Mouse (Mus musculus): ENCODE measurements around the gene Myo5c.

The Myo5c gene

DNA sequence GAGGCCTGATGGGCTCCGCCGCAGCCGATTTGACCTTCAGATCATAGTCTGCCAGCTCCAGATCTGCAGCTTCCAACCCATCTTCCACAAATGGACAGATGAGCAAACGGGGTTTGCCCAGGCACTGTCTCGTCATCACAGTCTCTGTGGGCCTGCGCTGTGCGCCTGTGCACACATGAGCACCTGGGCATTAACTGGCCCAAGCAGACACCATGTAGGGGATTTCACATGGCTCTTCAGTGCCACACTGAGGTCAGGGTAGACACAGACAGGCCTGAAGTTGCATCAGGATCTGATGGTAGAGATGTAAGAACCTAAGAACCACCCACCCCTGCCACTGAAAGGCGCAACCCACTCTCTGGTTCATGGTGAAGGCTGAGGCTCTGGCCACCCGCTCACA is 43.2 kb downstream of the Myo5c start:
- no peak for DNase-seq (ENCODE audit: low spot score in 2 of 2)

DNA sequence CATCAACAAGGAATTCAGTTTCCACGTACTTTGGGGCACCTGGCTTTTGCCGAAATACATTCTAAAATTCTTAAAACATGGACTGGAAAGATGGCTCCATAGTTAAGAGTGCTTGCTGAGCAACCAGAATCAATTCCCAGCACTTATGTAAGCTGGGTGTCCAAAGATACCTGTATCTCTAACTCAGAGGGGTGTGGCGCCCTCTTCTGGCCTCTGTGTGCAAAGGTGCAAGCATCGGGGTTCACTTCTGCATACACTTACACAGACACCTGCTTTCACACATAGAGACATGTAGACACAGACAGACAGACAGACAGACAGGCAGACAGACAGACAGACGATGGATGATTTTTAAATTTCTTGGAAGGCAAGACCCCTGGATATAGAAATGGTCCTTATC is 49.0 kb downstream of the Myo5c start:
- peak in 1 of 2 experiments; percentile 39 for DNase-seq (ENCODE audit: low spot score in 2 of 2)

DNA sequence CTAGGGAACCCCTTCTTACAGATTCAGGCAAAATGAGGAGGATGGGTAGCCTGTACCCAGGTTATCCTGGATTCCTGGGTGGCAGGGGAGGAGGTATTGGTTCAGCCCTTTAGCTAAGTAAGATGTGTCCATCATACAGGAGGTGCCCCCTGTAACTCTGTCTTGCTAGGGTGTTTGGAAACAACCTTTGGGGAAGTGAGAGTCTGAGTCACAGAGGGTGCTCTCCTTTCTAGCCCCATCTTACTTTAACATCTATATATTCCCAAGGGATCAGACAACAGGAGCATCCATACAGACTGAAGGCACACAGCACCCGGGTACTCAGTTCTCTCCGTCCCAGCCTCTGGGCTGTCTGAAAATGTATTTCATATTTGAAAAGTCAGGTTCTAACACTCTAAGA is 50.4 kb downstream of the Myo5c start:
- DNase-seq (ENCODE audit: low spot score in 2 of 2) = no peak

DNA sequence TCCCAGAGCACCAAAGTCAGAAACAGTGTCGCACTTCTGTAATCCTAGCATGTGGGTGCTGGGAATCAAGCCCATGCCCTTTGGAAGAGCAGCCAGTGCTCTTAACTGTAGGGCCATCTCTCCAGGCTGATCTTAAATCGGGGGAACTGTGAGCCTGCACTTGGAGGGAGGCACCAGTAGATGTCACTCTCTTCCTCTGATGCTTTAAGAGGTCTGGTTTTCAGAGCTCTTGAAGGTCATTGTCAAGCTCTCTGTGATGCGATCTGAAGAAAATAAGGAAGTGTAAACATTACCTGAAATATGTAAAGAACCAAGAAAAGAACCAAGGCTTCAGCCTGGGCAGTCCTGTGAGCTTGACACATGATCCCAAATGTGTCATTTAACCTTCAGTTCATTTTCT is 51.0 kb downstream of the Myo5c start:
- DNase-seq (ENCODE audit: low spot score in 2 of 2) = peak; percentile 48 to 49

DNA sequence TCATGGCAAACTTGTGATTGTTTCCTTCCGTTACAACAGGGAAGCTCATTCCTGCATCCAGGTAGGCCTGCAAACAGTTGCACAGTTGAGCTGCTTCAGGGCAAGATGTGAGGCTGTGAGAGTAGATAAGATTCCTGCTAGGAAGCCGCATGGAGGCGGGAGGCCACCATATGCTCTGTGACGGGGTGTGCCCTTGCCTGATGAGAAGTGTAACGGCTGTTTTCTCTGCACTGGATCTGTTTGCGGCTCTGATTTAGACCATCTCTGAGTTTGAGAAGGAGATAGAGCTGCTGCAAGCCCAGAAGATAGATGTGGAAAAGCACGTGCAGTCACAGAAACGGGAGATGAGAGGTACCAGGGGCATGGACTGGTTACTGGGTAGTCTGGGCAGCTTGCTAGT is 51.8 kb downstream of the Myo5c start:
- DNase-seq (ENCODE audit: low spot score in 2 of 2) = no peak

DNA sequence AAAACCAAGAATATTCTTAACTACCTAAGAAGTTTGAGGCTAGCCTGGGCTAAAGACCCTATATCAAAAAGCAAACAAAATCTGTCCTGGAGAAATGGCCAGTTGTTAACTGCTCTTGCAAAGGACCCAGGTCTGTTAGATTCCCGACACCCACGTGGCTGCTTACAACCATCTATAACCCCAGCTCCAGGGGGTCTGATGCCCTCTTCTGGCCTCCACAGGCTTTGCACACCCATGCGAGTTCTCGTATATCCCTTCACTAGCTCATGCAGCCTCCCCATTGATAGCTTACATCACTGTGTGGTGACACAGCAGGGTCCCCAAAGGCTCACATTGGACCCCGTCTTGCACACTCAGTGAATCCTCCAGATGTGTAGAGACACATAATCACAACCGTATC is 53.5 kb downstream of the Myo5c start:
- DNase-seq (ENCODE audit: low spot score in 2 of 2) = no peak

DNA sequence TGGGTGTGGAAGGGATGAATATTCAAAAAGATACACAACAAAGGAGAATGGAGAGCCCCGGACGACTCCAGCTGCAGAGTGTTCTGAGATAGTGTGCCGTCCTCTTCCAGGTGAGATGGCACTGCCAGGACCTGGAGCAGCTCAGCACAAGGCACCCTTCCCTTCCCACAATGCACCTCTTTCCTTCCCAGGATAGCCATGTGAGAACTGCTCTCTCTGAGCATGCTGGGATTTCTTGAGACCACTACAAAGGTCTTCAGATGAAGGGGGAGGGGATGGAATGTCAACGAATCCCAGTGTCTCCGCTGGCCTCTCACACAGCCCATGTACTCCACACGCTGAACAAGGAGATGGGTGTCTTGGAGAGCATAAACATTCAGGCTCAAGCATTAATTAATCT is 55.8 kb downstream of the Myo5c start:
- DNase-seq (ENCODE audit: low spot score in 2 of 2) = no peak

DNA sequence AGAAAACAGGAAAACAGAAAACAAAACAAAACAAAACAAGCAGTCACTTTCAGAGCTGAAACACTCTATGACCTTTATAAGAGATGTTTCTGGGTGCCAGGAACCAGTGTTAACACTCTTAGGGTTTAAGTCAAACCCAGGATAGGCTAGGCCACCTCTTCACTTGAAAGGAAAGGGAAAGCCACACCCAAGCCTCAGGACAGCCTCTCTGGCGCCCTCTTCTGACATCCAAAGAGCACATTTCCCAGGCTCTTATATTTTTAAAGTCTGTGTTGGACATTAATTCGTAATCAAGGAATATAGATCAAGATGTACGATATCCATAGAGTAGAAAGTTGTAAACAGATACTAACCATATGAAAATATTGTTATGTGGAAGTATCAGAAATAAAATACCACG is 57.7 kb downstream of the Myo5c start:
- no peak for DNase-seq (ENCODE audit: low spot score in 2 of 2)

DNA sequence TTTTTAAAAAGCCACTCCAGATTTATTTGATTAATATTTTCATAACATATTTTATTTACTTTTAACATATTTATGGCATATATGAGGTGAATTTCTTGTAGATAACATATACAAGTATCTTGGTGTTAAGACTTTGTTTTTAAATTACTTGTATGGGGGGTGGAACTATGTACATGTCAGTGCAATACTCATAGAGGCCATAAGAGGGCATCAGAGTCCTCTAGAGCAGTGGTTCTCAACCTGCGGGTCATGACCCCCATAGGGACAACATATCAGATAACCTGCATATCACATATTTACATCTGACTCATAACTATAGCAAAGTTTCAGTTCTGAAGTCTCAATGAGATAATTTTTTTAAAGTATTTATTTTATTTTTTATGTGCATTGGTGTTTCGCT is 67.5 kb downstream of the Myo5c start:
- no peak for DNase-seq (ENCODE audit: low spot score in 2 of 2)

DNA sequence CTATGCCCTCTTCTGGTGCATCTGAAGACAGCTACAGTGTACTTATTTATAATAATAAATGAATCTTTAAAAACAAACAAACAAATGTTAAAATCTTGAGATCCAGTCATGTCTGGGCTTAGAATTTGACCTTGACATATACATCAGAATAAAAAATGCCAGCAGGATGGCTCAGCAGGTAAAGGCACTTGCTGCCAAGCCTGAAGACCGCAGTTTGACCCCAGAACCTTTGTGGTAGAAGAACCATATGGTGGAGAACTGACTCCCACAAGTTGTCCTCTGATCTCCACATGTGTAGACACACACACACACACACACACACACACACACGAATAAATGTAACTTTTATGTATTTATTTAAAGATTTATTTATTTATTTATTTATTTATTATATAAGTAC is 71.2 kb downstream of the Myo5c start:
- no peak for DNase-seq (ENCODE audit: low spot score in 2 of 2)

DNA sequence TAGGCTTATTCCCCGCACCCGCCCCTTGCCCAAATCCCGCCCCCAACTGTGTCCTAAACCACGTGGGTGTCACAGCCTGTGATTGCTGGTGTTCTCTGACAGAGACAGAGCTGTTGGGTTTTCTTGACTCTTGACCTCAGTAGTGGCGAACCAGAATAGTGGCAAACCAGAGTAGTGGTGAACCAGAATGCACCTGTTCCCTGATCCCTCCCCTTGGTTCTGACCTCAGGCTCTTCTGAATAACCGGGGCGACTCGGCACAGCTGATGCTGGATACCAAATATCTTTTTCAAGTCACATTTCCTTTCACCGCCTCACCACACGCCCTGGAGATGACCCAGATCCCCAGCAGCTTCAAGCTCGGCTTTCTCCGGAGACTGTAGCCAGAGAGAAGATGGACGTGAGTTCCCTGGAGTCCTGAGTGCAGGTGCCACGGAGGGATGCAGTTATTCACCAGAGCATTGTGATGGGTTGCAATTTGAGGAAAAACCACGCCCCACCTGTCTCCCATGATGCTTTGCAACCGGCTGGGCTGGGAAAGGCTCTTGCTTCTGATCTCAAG is 72.0 kb downstream of the Myo5c start:
- DNase-seq (ENCODE audit: low spot score in 2 of 2) = no peak

DNA sequence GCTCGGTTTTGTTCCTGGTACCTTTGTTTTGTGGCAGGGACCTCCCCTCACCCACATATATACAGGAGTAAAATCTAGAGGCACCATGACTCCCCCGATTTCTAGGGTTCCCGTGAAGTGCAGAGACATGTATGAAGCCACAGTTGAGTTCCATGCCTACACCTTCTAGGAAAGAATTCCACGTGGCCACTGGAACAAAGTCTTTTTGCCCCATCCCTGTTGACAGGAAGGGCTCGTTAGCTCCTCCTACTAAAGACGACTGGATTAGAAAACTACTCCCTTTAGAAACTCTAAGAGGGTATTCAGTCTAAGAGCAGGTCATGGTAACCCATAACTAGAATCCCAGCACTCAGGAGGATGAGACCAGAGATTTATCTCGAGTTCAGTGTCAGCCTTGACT is 72.5 kb downstream of the Myo5c start:
- DNase-seq (ENCODE audit: low spot score in 2 of 2) = no peak

DNA sequence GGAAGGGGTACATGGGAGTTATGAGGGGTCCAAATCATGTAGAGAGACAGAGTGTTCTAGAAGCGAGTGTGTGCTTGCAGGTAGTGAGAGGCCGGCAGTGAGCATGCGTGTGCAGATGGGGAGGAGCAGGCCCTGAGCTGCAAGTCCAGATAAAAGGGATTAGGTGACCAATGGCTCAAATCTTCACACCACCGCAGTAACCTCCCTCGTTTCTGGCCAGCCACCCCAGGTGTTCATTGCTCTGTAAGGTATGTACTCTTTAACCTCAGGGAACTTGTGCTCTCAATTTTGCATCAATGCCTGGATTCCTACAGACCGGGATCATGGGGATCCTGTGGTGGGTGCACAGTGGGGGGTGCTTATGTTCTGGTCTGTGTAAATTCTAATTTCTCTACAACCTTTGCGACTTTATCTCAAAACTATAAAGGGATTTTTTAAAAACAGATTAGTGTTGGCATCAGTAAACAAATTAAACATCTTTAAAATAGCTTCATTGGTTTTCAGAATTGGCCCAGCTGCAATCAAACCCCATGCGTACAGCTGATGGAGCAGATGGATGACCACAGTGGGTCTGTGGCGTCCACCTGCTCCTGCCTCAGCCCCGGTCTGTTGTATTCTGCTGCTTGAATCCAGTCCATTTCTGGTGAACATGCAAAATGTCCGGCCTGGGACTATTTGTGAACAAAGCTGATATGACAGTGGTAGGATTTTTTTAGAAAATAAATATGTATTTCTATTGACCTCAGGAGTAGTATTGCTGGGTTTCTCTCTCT is 74.5 kb downstream of the Myo5c start, which contains the start of gene Gnb5:
Gene Gnb5, plus strand, starts transcription at position 163 of the 773 bp plus-strand sequence.
- no peak for DNase-seq (ENCODE audit: low spot score in 2 of 2)

DNA sequence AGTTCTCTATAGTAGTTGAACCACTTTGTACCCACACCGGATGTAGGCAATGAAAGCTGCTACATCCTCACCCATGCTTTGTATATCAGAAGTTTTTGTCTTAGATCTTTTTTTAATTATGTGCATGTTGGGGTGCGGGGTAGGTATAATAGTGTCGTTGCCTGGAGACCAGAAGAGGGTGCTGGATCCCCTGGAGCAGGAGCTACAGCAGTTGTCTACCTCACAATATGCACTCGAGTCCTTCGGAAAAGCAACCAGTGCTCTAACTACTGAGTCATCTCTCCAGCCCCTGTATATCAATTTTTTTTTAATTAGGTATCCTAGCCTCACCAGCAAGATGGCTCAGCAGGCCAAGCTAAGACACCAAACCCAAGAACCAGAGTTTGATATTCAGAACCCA is 75.2 kb downstream of the Myo5c start:
- no peak for DNase-seq (ENCODE audit: low spot score in 2 of 2)

DNA sequence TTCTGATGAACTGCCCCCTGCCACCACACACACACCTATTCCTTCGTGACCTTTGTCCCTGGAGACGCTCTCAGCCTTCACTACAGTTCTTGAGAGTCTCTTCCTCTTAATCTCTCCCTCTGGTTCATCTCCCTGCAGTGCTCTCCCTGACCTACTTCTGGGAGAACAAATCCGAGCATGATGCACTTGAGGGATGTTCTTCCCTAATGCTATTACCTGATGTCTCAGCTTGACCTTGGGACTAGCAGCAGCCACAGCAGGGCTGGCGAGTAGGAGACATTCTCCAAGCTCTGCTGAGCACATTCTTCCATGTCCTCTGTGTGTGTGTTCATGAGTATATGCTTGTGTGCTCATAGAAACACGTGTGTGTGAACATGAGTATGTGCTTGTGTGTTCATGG is 76.8 kb downstream of the Myo5c start:
- no peak for DNase-seq (ENCODE audit: low spot score in 2 of 2)

DNA sequence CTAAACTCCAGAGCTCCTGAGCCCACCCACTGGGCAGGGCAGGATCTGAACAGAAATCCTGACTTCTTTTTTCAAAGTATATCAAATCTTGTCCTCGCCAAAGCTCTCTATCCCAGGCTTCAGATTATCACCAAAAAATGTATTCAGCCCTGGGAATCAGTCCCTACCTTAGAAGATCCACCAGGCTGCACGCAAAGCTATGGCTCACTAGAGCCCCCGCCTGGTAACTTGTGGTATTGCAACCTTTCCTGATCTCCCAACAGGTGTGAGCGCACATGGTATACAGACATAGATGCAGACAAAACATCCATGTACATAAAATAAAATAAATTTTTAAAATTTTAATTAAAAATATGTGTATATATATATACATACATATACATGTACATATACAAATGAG is 80.2 kb downstream of the Myo5c start:
- DNase-seq (ENCODE audit: low spot score in 2 of 2) = peak; percentile 81 to 82

DNA sequence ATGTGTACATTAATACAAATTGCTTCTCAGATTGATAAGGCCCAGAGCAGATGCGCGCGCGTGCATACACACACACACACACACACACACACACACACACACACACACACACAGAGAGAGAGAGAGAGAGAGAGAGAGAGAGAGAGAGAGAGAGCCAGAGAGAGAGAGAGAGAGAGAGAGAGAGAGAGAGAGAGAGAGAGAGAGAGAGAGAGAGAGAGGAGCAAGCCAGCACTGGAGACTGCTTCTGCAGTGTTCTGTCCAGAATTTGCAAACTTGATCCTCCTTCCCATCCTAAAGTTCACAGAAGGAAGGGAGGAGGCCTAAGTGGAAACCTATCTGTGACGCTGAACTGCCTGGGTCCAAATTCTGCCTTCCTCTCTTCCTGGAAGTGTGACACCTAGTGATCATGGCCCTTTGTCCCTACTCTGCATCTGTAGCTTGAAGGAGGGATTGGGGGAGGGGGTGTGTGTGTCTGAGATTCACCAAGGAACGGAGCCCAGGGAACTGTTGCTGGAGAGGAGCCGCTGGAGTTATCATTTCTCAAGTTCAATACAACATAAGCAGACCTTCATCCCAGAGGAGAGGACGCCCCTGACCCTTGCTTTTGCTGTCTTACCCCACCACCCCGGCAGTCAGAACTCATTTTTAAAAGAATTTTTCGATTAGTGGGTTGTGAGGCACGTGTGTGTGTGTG is 81.5 kb downstream of the Myo5c start:
- no peak for DNase-seq (ENCODE audit: low spot score in 2 of 2)

DNA sequence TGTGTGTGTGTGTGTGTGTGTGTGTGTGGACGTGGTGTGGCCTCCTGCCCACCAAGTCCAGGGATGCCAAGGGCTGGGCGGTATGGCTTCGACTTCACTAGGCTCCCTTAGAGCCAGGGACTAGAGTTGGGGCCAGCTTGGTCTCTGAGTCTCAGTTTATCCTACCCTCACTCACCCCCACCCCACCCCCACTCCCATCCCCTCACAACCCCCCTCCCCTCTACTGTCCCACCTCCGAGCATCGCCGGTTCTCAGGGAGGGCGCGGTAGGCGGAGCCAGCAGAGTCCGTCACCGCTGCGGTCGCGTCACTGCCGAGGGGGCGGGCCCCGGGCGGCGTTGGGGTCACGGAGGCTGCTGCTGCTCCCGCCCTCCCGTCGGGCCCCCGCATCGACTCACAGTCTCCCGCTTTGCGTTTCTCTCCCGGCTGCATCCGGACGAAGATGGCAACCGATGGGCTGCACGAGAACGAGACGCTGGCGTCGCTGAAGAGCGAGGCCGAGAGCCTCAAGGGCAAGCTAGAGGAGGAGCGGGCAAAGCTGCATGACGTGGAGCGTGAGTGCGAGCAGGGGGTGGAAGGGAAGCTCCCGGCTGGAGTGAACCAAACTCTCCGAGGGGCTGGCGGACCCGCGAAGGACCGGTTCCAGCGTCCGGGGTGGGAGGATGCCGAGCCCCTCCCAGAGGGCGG is 82.2 kb downstream of the Myo5c start:
- DNase-seq (ENCODE audit: low spot score in 2 of 2) = peak; percentile 63 to 76

DNA sequence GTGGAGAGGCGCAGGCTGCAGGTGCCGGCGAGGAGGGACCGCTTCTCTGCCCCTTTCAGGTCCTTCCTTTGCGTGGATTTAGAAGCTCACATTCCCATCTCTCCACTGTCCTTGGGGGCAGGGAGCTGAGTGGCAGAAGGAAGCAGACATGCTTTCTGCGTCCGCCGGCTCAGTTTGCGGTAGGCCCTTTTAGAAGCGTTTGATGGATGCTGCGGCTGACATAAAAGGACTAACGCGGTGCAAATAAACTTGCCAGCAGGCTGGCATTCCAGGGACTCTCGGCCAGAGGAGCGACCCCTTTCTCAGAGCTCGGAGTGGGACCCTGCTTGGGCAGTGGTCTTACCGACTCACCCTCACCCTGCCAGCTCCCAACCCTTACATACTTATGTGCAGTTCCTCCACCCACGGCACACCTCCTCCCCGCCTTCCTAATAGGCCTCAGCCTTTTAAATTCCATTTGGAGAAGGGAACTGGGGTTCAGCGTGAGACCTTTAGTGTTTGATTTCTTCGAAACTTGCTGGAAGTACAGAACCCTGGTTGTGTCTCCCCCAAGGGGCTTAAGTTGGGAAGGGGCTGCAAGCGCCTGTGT is 82.8 kb downstream of the Myo5c start:
- no peak for DNase-seq (ENCODE audit: low spot score in 2 of 2)

DNA sequence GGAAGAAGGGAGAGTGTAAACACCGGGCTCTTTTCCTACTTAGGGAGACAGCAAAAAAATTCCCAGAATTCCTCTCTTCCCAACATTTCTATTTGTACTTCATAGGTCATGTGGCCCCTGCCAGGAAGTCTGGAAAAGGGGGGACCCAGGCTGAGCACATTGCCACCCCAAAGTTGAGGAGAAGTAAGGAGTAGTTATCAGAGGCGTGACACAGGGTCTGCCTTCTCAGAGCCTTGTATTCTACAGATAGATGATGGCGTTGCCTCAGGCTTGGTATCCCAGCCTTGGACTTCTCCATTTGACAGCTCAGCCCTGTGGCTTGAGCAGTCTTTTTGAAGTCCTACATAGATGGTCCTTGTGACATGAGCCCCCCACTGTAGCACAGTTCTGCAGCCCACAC is 83.4 kb downstream of the Myo5c start:
- DNase-seq (ENCODE audit: low spot score in 2 of 2) = no peak

DNA sequence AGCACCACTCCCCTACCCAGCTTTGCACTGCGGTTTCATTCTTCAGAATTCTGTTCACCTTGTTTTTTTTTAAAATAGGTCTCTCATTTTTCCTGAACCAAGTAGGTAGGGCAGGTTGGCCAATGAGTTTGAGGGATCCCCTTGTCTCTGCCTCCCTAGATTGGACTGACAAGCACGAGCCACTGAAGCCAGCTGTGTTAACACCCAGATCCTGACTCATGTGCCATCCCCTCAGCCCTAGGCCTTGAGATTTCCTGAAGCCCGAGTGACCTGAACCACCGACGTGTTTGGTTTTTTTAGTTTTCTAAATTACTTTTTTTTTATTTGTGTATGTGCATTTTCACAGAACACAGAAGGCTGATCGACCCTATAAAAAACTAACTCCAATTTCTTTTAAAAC is 85.0 kb downstream of the Myo5c start:
- DNase-seq (ENCODE audit: low spot score in 2 of 2) = no peak

DNA sequence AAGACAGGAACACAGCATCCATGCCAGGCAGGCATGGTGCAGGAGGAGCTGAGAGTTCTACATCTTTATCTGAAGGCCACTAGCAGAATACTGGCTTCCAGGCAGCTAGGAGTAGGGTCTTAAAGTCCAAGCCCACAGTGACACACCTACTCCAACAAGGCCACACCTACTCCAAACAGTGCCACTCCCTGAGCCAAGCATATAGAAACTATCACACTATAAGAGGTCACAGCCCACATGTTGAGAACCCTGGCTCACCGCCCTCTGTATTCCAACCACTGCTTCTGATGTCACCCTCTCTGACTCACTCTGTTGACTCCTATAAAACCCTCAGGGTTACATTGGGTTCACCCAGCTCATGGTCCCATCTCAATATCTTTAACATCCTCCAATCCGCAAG is 86.4 kb downstream of the Myo5c start:
- DNase-seq (ENCODE audit: low spot score in 2 of 2) = no peak
